Mouse (Mus musculus): ENCODE measurements at regions not wholly inside any gene's neighbourhood (a gene's known extent, or its start where the extent isn't known, plus 50 kb on each side); places are given as distances from the start of the nearest gene placed in this dataset.
"Not testable (repeated sequence)": the region's sequence is repeated elsewhere in the genome, so short reads cannot be mapped to it uniquely, and the experiment has no call there.

GRCm38 (mm10) chr1:157755015-157755649, 248.6 kb downstream of the Sec16b start:
- no peak for DNase-seq (ENCODE audit: low read depth)

- DNase-seq (ENCODE audit: low read depth), result no peak
Measured at GRCm38 (mm10) chr1:157756977-157757376, 250.4 kb downstream of the Sec16b start.

GRCm38 (mm10) chr1:157758337-157758736, 251.8 kb downstream of the Sec16b start:
- peak; percentile 11 for DNase-seq (ENCODE audit: low read depth)

GRCm38 (mm10) chr1:157768201-157768600, 261.7 kb downstream of the Sec16b start:
- peak; percentile 17 for DNase-seq (ENCODE audit: low read depth)

- no peak for DNase-seq (ENCODE audit: low read depth)
Measured at GRCm38 (mm10) chr1:157797711-157798110, 291.2 kb downstream of the Sec16b start.

- no peak for DNase-seq (ENCODE audit: low read depth)
Measured at GRCm38 (mm10) chr1:157798561-157799553, 292.3 kb downstream of the Sec16b start.

- DNase-seq (ENCODE audit: low read depth), result no peak
Measured at GRCm38 (mm10) chr1:157801151-157801550, 294.6 kb downstream of the Sec16b start.

GRCm38 (mm10) chr1:157804229-157804628, 297.7 kb downstream of the Sec16b start:
- DNase-seq (ENCODE audit: low read depth), result no peak

- DNase-seq (ENCODE audit: low read depth), result no peak
Measured at GRCm38 (mm10) chr1:157806296-157806695, 299.8 kb downstream of the Sec16b start.

GRCm38 (mm10) chr1:157809674-157810471, 303.3 kb downstream of the Sec16b start:
- DNase-seq (ENCODE audit: low read depth), result no peak

- DNase-seq (ENCODE audit: low read depth), result no peak
Measured at GRCm38 (mm10) chr1:157810657-157811056, 304.1 kb downstream of the Sec16b start.

GRCm38 (mm10) chr1:157827966-157828365, 321.4 kb downstream of the Sec16b start:
- DNase-seq (ENCODE audit: low read depth), result no peak

GRCm38 (mm10) chr1:157831511-157831910, 325.0 kb downstream of the Sec16b start:
- DNase-seq (ENCODE audit: low read depth), result no peak

- no peak for DNase-seq (ENCODE audit: low read depth)
Measured at GRCm38 (mm10) chr1:157872775-157873174, 366.2 kb downstream of the Sec16b start.

- DNase-seq (ENCODE audit: low read depth), result no peak
Measured at GRCm38 (mm10) chr1:157875006-157875405, 368.5 kb downstream of the Sec16b start.

- not testable (repeated sequence) for DNase-seq (ENCODE audit: low read depth)
Measured at GRCm38 (mm10) chr1:157877117-157877516, 370.6 kb downstream of the Sec16b start.

GRCm38 (mm10) chr1:157887146-157887545, 380.6 kb downstream of the Sec16b start:
- no peak for DNase-seq (ENCODE audit: low read depth)

- no peak for DNase-seq (ENCODE audit: low read depth)
Measured at GRCm38 (mm10) chr1:157888573-157888972, 382.0 kb downstream of the Sec16b start.

GRCm38 (mm10) chr1:157906168-157906567, 399.6 kb downstream of the Sec16b start:
- DNase-seq (ENCODE audit: low read depth), result no peak

GRCm38 (mm10) chr1:157937800-157938348, 418.3 kb downstream of the Brinp2 start:
- no peak for DNase-seq (ENCODE audit: low read depth)

- DNase-seq (ENCODE audit: low read depth), result no peak
Measured at GRCm38 (mm10) chr1:157939516-157939915, 416.6 kb downstream of the Brinp2 start.

- no peak for DNase-seq (ENCODE audit: low read depth)
Measured at GRCm38 (mm10) chr1:157940331-157940758, 415.8 kb downstream of the Brinp2 start.
